Mouse (Mus musculus) kidney, adult 2 months (tissue): ENCODE results near the gene Map4k3.

Source experiments
- CTCF ChIP-seq: fragments of 200-500 bp; conservative IDR thresholded peaks from 2 replicates; pipeline ENCODE4 v1.5.1; 2011; ENCODE audit warnings: low read depth, mild to moderate bottlenecking, control low read depth, low read length, moderate library complexity, mixed read lengths; ENCODE audit not compliant: insufficient read depth, insufficient read length
- POLR2A ChIP-seq: fragments of 200-500 bp; IDR thresholded peaks from one replicate; pipeline ENCODE4 v1.6.1; 2011; ENCODE audit warnings: low read depth, low read length, control low read depth

GRCm38 (mm10) chr17:80686066-80686465 is 42.2 kb downstream of the Map4k3 start:
- TF ChIP-seq CTCF (no peak), POLR2A (no peak)
